Mouse (Mus musculus): ENCODE measurements around the gene Rpl11. TPM values are rescaled to one million over a fixed set of nuclear protein-coding genes. Genes with fewer than 3 reads are reported as not detected.
"Not testable (repeated sequence)": the region's sequence is repeated elsewhere in the genome, so short reads cannot be mapped to it uniquely, and the experiment has no call there.

The Rpl11 gene
- polyA plus RNA-seq, 1 experiment from 2014 or later = 410 TPM

GRCm38 (mm10) chr4:136078649-136079048 lies 25.4 kb upstream of the Rpl11 start:
- no peak for DNase-seq (ENCODE audit: low spot score)
- 0 out of 2 replicates have a peak, but pooled peaks cover 4% of the 10 kb centered on the region for H3K4me1 ChIP-seq (ENCODE audit: control insufficient read depth, insufficient read depth, low read length)
- ATAC-seq (ENCODE audit: insufficient read depth, low FRiP score, low TSS enrichment) = no peak
- H3K27ac ChIP-seq (ENCODE audit: low read depth, low read length) = no peak overlapping the region
- no peak overlapping the region for H3K9ac ChIP-seq (ENCODE audit: low read length)
- H3K9me3 ChIP-seq (ENCODE audit: control insufficient read depth, low read length) = no peaks in the 10 kb centered on the region
- H3K4me3 ChIP-seq (ENCODE audit: low read depth, low read length) = no peak overlapping the region
- peaks cover 30% of the 10 kb centered on the region for H3K27me3 ChIP-seq (ENCODE audit: control insufficient read depth, insufficient read depth, low read length)
- no peak overlapping the region for H3K4me2 ChIP-seq (ENCODE audit: low read depth)
- H3K36me3 ChIP-seq (ENCODE audit: control insufficient read depth, insufficient read depth, low read length) = no peaks in the 10 kb centered on the region
- WGBS = 71% methylated on average over 2 of the region's 2 CpGs

- 67% methylated on average over 15 of the region's 15 CpGs for WGBS
- Histone ChIP-seq H3K4me3 (ENCODE audit: low read depth, low read length) (no peak overlapping the region), H3K27me3 (ENCODE audit: control insufficient read depth, insufficient read depth, low read length) (peaks cover 21% of the 10 kb centered on the region), H3K4me2 (ENCODE audit: low read depth) (no peak overlapping the region), H3K9me3 (ENCODE audit: control insufficient read depth, low read length) (no peaks in the 10 kb centered on the region), H3K9ac (ENCODE audit: low read length) (no peak overlapping the region), H3K36me3 (ENCODE audit: control insufficient read depth, insufficient read depth, low read length) (no peaks in the 10 kb centered on the region), H3K27ac (ENCODE audit: low read depth, low read length) (no peak overlapping the region), H3K4me1 (ENCODE audit: control insufficient read depth, insufficient read depth, low read length) (0 out of 2 replicates have a peak, but pooled peaks cover 3% of the 10 kb centered on the region)
- no peak for DNase-seq (ENCODE audit: low spot score)
- ATAC-seq (ENCODE audit: insufficient read depth, low FRiP score, low TSS enrichment) = no peak
These were observed 23.7 kb upstream of the Rpl11 start for GRCm38 (mm10) chr4:136076776-136077538.

- DNase-seq (ENCODE audit: low spot score) (peak; percentile 80), ATAC-seq (ENCODE audit: insufficient read depth, low FRiP score, low TSS enrichment) (peak; percentile 60; the same call in 1 of the 2 replicates)
- H3K4me1 ChIP-seq (ENCODE audit: control insufficient read depth, insufficient read depth, low read length) = no peaks in the 10 kb centered on the region
- no peak overlapping the region; the same call in 1 of the 2 replicates for H3K4me2 ChIP-seq (ENCODE audit: low read depth)
- H3K36me3 ChIP-seq (ENCODE audit: control insufficient read depth, insufficient read depth, low read length) = no peaks in the 10 kb centered on the region
- no peak overlapping the region for H3K4me3 ChIP-seq (ENCODE audit: low read depth, low read length)
- H3K27ac ChIP-seq (ENCODE audit: low read depth, low read length) = no peak overlapping the region
- H3K27me3 ChIP-seq (ENCODE audit: control insufficient read depth, insufficient read depth, low read length) = no peaks in the 10 kb centered on the region
- no peaks in the 10 kb centered on the region for H3K9me3 ChIP-seq (ENCODE audit: control insufficient read depth, low read length)
- no peak overlapping the region for H3K9ac ChIP-seq (ENCODE audit: low read length)
- 4% methylated on average over 15 of the region's 15 CpGs for WGBS
These were observed 18.0 kb upstream of the Rpl11 start for GRCm38 (mm10) chr4:136071178-136071714.

- Histone ChIP-seq H3K27ac (ENCODE audit: low read depth, low read length) (no peak overlapping the region), H3K9ac (ENCODE audit: low read length) (no peak overlapping the region), H3K4me2 (ENCODE audit: low read depth) (no peak overlapping the region), H3K36me3 (ENCODE audit: control insufficient read depth, insufficient read depth, low read length) (no peaks in the 10 kb centered on the region), H3K4me3 (ENCODE audit: low read depth, low read length) (no peak overlapping the region), H3K27me3 (ENCODE audit: control insufficient read depth, insufficient read depth, low read length) (no peaks in the 10 kb centered on the region), H3K9me3 (ENCODE audit: control insufficient read depth, low read length) (no peaks in the 10 kb centered on the region), H3K4me1 (ENCODE audit: control insufficient read depth, insufficient read depth, low read length) (no peaks in the 10 kb centered on the region)
- ATAC-seq (ENCODE audit: insufficient read depth, low FRiP score, low TSS enrichment) = no peak
- no peak for DNase-seq (ENCODE audit: low spot score)
- 66% methylated on average over 6 of the region's 6 CpGs for WGBS
These were observed 17.4 kb upstream of the Rpl11 start for GRCm38 (mm10) chr4:136070592-136070991.

GRCm38 (mm10) chr4:136069954-136070353 lies 16.7 kb upstream of the Rpl11 start:
- no peaks in the 10 kb centered on the region for H3K4me1 ChIP-seq (ENCODE audit: control insufficient read depth, insufficient read depth, low read length)
- WGBS = 5% methylated on average over 18 of the region's 18 CpGs
- no peaks in the 10 kb centered on the region for H3K27me3 ChIP-seq (ENCODE audit: control insufficient read depth, insufficient read depth, low read length)
- H3K9ac ChIP-seq (ENCODE audit: low read length) = no peak overlapping the region
- DNase-seq (ENCODE audit: low spot score) (peak; percentile 90), ATAC-seq (ENCODE audit: insufficient read depth, low FRiP score, low TSS enrichment) (peak; percentile 41; the same call in 1 of the 2 replicates)
- no peaks in the 10 kb centered on the region for H3K36me3 ChIP-seq (ENCODE audit: control insufficient read depth, insufficient read depth, low read length)
- H3K4me2 ChIP-seq (ENCODE audit: low read depth) = no peak overlapping the region
- no peaks in the 10 kb centered on the region for H3K9me3 ChIP-seq (ENCODE audit: control insufficient read depth, low read length)
- no peak overlapping the region for H3K4me3 ChIP-seq (ENCODE audit: low read depth, low read length)
- no peak overlapping the region for H3K27ac ChIP-seq (ENCODE audit: low read depth, low read length)

GRCm38 (mm10) chr4:136069313-136069712 lies 16.1 kb upstream of the Rpl11 start:
- no peak overlapping the region for H3K27ac ChIP-seq (ENCODE audit: low read depth, low read length)

GRCm38 (mm10) chr4:136063143-136063542 lies 9.9 kb upstream of the Rpl11 start:
- Histone ChIP-seq H3K27ac (ENCODE audit: low read depth, low read length) (no peak overlapping the region), H3K4me2 (ENCODE audit: low read depth) (no peak overlapping the region), H3K36me3 (ENCODE audit: control insufficient read depth, insufficient read depth, low read length) (no peaks in the 10 kb centered on the region), H3K4me1 (ENCODE audit: control insufficient read depth, insufficient read depth, low read length) (no peaks in the 10 kb centered on the region), H3K27me3 (ENCODE audit: control insufficient read depth, insufficient read depth, low read length) (no peaks in the 10 kb centered on the region), H3K9me3 (ENCODE audit: control insufficient read depth, low read length) (no peaks in the 10 kb centered on the region), H3K4me3 (ENCODE audit: low read depth, low read length) (no peak overlapping the region), H3K9ac (ENCODE audit: low read length) (no peak overlapping the region)
- 89% methylated on average over 4 of the region's 4 CpGs for WGBS
- no peak for DNase-seq (ENCODE audit: low spot score)
- ATAC-seq (ENCODE audit: insufficient read depth, low FRiP score, low TSS enrichment) = no peak

More at GRCm38 (mm10) chr4:136069313-136069712, 16.1 kb upstream of the Rpl11 start:
- Histone ChIP-seq H3K4me3 (ENCODE audit: low read depth, low read length) (no peak overlapping the region), H3K4me2 (ENCODE audit: low read depth) (no peak overlapping the region), H3K4me1 (ENCODE audit: control insufficient read depth, insufficient read depth, low read length) (no peaks in the 10 kb centered on the region), H3K9me3 (ENCODE audit: control insufficient read depth, low read length) (no peaks in the 10 kb centered on the region), H3K27me3 (ENCODE audit: control insufficient read depth, insufficient read depth, low read length) (no peaks in the 10 kb centered on the region), H3K9ac (ENCODE audit: low read length) (no peak overlapping the region), H3K36me3 (ENCODE audit: control insufficient read depth, insufficient read depth, low read length) (no peaks in the 10 kb centered on the region)
- 70% methylated on average over 4 of the region's 4 CpGs for WGBS
- DNase-seq (ENCODE audit: low spot score) (no peak), ATAC-seq (ENCODE audit: insufficient read depth, low FRiP score, low TSS enrichment) (no peak)

- not testable (repeated sequence) for H3K27me3 ChIP-seq (ENCODE audit: control insufficient read depth, insufficient read depth, low read length); H3K9me3 ChIP-seq (ENCODE audit: control insufficient read depth, low read length); H3K36me3 ChIP-seq (ENCODE audit: control insufficient read depth, insufficient read depth, low read length); H3K4me1 ChIP-seq (ENCODE audit: control insufficient read depth, insufficient read depth, low read length); H3K4me3 ChIP-seq (ENCODE audit: low read depth, low read length); DNase-seq (ENCODE audit: low spot score); ATAC-seq (ENCODE audit: insufficient read depth, low FRiP score, low TSS enrichment); H3K27ac ChIP-seq (ENCODE audit: low read depth, low read length); H3K9ac ChIP-seq (ENCODE audit: low read length); H3K4me2 ChIP-seq (ENCODE audit: low read depth)
- WGBS = 75% methylated on average over 9 of the region's 9 CpGs
These were observed 6.7 kb upstream of the Rpl11 start for GRCm38 (mm10) chr4:136059800-136060488.

Measured in neural tube, embryonic 11.5 days (tissue).